Mouse (Mus musculus) lung, embryonic 16.5 days (tissue): Measurements from ENCODE around the gene Lrp10. TPM values are rescaled to one million over a fixed set of nuclear protein-coding genes. Genes with fewer than 3 reads are reported as not detected.

Experiments
- ATAC-seq: fragments of 200-750 bp; cut with Nextera tagmentation; 2 replicates; pipeline ENCODE4 v1.8.0; 2017; ENCODE audit warnings: low read depth, mild to moderate bottlenecking, moderate library complexity
- H3K27ac ChIP-seq: fragments of 300-500 bp; sonication (generic); 2 replicates; pipeline ENCODE4 v1.5.1; 2014; ENCODE audit warnings: mild to moderate bottlenecking, control low read depth, low read length
- H3K27me3 ChIP-seq: fragments of 300-500 bp; sonication (generic); 2 replicates; pipeline ENCODE4 v1.6.1; 2014; ENCODE audit warnings: low read depth, low read length, mixed read lengths; ENCODE audit not compliant: control insufficient read depth, insufficient read depth
- H3K36me3 ChIP-seq: fragments of 300-500 bp; sonication (generic); 2 replicates; pipeline ENCODE4 v1.6.1; 2014; ENCODE audit warnings: low read length; ENCODE audit not compliant: control insufficient read depth, insufficient read depth
- H3K4me1 ChIP-seq: fragments of 300-500 bp; sonication (generic); replicated peaks from 2 replicates; pipeline ENCODE4 v1.6.1; 2014; ENCODE audit warnings: low read length, mixed read lengths; ENCODE audit not compliant: control insufficient read depth, insufficient read depth
- H3K4me2 ChIP-seq: fragments of 300-500 bp; sonication (generic); 2 replicates; pipeline ENCODE4 v1.6.1; 2014; ENCODE audit warnings: low read depth, low read length, control low read depth
- H3K4me3 ChIP-seq: fragments of 300-500 bp; sonication (generic); 2 replicates; pipeline ENCODE4 v1.5.1; 2014; ENCODE audit warnings: mild to moderate bottlenecking, low read length, control low read depth
- H3K9ac ChIP-seq: fragments of 300-500 bp; sonication (generic); 2 replicates; pipeline ENCODE4 v1.6.1; 2014; ENCODE audit warnings: low read length, control low read depth
- H3K9me3 ChIP-seq: fragments of 300-500 bp; sonication (generic); 2 replicates; pipeline ENCODE4 v1.6.1; 2016; ENCODE audit warnings: low read length; ENCODE audit not compliant: control insufficient read depth
- WGBS: fragments of 180-500 bp; shearing (Covaris S2); extraction: QIAGEN DNeasy Blood & Tissue Kit; methylation state at CpG from one replicate; pipeline ENCODE4 v1.1.7; 2014; 5-methylcytosine and 5-hydroxymethylcytosine counted together
- polyA plus RNA-seq: library from polyadenylated mRNA; unstranded; fragments of >200 nt; fragmentation: Nextera tagmentation; extraction: Ambion mirVana; gene quantifications from 2 replicates; pipeline ENCODE4 v1.2.1, GENCODE M21; 2015

Lrp10 gene
- polyA plus RNA-seq, 1 experiment from 2014 or later = 61.9 TPM

DNA sequence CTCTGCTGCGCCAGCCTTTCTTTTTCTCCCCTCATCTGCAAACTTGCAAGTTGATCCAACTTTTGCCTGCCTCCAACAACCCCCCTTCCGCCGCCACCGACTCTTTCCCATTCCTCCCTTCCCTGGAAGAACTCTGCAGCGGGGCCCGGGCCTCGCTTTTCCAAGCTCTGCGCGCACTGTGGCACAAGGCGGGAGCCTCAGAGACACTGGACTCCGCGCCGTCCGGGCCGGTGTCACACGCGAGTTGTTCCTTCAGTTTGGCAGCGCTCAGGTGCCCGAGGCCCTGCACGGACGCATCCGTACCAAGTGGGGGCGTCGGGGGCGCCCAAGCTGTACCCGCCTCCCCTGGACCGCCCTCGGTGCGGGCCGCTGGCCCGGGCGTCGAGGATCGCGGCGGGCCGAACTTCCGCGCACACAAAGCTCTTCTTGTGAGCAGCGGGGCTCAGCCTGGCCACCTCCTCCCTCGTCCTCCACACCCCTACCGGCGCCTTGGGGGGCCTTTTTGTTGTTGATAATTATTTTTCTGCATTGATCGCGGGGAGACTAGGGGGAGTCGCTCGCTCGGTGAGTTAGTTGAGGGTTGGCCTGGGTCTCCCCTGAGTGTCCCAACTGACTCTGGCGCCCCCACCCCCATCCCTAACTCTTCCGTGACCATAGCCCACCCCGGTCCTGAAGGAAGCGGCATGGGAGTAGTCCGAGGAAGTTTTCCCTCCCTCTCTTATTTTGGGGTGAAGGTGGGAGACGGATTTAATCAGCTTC lies 31.7 kb upstream of the Lrp10 start:
- Histone ChIP-seq H3K27me3 (no peaks in the 10 kb centered on the region), H3K4me2 (peak overlapping the region; percentile 88), H3K9ac (peak overlapping the region; percentile 91), H3K4me3 (peak overlapping the region; percentile 89), H3K27ac (peak overlapping the region; percentile 99), H3K36me3 (peaks cover 14% of the 10 kb centered on the region), H3K4me1 (peaks cover 53% of the 10 kb centered on the region), H3K9me3 (no peaks in the 10 kb centered on the region)
- ATAC-seq = peak; percentile 24; the same call in 1 of the 2 replicates
- under 1% methylated on average over 53 of the region's 54 CpGs for WGBS

DNA sequence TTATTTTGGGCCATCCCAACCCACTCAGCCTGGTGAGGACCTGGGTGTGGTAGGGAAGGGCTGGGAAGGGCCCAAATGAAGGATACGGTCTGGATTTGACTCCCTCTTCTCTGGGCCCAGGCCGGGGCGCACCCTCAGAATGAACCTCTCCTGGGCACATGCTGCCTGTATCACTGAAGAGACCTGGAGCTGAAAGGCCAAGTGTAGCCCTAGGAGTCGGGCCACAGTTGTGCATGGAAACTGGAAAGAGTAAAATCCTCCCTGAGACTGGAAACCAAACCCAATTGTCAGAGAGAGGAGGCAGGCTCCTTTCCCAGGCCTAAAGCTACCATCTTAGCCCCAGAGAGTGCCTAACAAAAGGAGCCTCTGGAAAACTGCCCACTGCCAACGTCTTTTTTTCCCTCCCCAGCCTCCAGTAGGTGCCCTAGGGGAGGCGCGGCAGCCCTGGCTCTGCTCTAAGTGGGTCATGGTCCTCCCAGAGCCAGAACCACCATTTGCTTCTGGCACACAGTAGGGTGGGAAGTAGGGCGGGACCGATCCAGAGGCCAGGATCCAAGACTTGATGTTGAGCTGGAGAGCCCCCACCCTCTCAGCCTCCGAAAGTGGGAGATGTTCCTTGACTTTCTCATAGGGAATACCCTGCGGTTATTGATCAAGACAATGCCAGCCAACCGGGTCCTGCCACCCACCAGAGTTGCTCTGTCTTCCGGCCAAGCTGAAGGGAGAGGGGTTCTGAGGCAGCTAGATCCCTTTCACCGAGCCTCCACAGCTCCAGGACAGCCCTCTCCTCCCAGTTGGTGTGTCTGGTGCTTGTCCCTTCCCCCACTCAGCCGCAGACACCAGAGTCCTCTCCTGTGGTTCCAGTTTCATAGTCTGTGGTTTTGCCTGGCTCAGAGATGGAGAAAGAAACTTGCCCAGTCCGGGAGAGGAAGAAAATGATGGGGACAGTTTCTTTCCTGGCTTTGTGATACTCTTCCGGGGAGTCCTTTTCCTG lies 30.8 kb upstream of the Lrp10 start:
- Histone ChIP-seq H3K4me3 (peak overlapping the region; percentile 89), H3K9ac (peak overlapping the region; percentile 91), H3K27ac (peak overlapping the region; percentile 99), H3K4me1 (peaks cover 45% of the 10 kb centered on the region), H3K9me3 (no peaks in the 10 kb centered on the region), H3K27me3 (no peaks in the 10 kb centered on the region), H3K4me2 (peak overlapping the region; percentile 88), H3K36me3 (peaks cover 20% of the 10 kb centered on the region)
- WGBS = 16% methylated on average over 17 of the region's 17 CpGs
- ATAC-seq = 0 out of 2 replicates have a peak, but pooled peaks have one; percentile 13

DNA sequence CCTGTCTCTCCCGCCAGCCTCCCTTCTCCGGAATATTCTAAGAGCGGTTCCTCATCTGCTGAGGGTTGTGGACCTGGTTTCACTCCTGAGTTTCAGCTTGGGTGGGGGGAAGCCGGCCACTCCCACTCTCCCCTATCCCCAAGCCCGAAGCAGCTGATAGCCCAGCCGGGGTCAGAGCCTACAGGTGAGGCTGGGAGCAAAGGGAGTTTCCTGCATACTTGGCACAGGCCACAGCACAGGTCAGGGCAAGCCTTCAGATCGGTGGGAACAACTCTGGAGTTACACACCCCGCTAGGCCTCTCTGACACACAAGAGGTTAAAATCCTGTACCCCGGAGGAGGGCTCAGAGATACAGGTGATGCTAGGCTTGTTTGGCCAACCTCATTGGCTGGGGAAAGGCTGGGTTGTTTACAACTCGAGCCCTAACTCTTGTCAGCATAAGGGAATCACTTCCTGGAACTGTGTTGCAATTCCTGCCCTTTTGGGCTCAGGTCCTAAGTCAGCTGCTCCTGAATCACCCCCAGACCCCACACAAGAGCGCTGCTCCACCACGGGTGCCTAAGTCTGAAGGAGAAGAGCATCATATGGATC lies 29.9 kb upstream of the Lrp10 start:
- H3K4me1 ChIP-seq = peaks cover 38% of the 10 kb centered on the region
- H3K27me3 ChIP-seq = no peaks in the 10 kb centered on the region
- H3K27ac ChIP-seq = no peak overlapping the region; the same call in 1 of the 2 replicates
- H3K4me2 ChIP-seq = peak overlapping the region; percentile 88
- H3K36me3 ChIP-seq = peaks cover 28% of the 10 kb centered on the region
- no peak for ATAC-seq
- no peaks in the 10 kb centered on the region for H3K9me3 ChIP-seq
- WGBS = 40% methylated on average over 12 of the region's 12 CpGs
- peak overlapping the region; percentile 91 for H3K9ac ChIP-seq
- peak overlapping the region; percentile 89 for H3K4me3 ChIP-seq

DNA sequence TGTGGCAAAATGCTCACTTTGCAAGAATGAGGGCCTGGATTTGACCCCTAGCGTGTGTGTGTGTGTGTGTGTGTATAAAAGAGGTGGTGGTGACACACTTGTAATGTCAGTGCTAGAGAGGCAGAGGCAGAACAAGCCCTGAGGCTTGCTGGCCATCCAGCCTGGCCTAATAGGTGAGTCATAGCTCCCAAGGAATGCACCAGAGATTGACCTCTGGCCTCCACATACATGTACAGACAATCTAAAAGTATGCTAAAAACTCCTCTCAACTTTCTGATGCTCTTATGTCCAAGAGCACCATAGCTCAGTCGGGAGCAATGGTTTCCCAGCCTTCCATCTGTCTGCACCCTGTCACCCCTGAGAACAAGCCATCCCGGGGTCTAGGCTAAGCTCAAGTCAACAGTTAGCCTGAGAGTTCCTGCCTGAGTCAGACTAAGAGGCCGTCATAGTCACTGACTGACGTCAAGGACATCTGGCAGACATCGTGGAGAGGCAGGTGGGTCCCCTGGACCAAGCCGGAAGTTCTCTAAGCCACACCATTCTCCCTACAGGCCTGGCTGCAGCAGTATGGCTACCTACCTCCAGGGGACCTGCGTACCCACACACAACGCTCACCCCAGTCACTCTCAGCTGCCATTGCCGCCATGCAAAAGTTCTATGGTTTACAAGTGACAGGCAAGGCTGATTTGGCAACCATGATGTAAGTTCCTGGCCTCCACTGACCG lies 28.6 kb upstream of the Lrp10 start:
- H3K9me3 ChIP-seq = no peaks in the 10 kb centered on the region
- H3K4me2 ChIP-seq = no peak overlapping the region
- no peak overlapping the region for H3K27ac ChIP-seq
- H3K9ac ChIP-seq = no peak overlapping the region
- peaks cover 25% of the 10 kb centered on the region for H3K4me1 ChIP-seq
- H3K27me3 ChIP-seq = no peaks in the 10 kb centered on the region
- ATAC-seq = no peak
- WGBS = 70% methylated on average over 11 of the region's 11 CpGs
- no peak overlapping the region for H3K4me3 ChIP-seq
- peaks cover 42% of the 10 kb centered on the region for H3K36me3 ChIP-seq

DNA sequence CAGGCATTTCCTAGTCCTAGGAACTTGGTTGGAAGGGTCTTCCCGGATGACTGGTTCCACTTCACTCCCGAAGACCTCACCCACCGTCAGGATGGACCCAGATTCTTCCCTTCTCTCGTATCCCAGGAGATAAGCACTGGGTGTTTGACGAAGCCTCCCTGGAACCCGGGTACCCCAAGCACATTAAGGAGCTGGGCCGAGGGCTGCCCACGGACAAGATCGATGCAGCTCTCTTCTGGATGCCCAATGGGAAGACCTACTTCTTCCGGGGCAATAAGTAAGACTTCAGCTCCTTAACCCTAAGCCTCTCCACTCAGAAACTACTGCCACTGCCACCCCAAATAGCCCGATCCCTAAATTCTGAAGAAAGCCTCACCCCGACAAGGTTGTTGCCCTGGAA lies 24.8 kb upstream of the Lrp10 start:
- no peak for ATAC-seq
- no peak overlapping the region for H3K4me3 ChIP-seq
- 81% methylated on average over 12 of the region's 12 CpGs for WGBS
- no peak overlapping the region for H3K27ac ChIP-seq
- no peak overlapping the region for H3K4me2 ChIP-seq
- H3K27me3 ChIP-seq = no peaks in the 10 kb centered on the region
- H3K9me3 ChIP-seq = no peaks in the 10 kb centered on the region
- no peak overlapping the region for H3K9ac ChIP-seq
- peaks cover 43% of the 10 kb centered on the region for H3K36me3 ChIP-seq
- H3K4me1 ChIP-seq = peaks cover 15% of the 10 kb centered on the region

DNA sequence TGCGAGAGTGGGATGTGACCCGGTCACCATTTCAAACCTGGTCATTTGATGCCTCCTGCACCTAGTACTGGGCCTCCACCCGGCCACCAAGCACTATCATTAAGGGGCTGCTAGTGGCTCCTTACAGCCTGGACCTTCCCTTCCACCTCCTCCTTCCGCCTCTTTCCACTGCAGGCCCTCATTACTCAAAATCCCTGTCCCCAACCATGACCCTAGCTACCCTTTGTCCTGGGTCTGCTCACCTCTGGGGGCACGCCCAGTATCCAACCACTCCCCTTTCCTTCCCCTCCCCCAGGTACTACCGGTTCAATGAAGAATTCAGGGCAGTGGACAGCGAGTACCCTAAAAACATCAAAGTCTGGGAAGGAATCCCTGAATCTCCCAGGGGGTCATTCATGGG lies 24.3 kb upstream of the Lrp10 start:
- H3K4me2 ChIP-seq = no peak overlapping the region

DNA sequence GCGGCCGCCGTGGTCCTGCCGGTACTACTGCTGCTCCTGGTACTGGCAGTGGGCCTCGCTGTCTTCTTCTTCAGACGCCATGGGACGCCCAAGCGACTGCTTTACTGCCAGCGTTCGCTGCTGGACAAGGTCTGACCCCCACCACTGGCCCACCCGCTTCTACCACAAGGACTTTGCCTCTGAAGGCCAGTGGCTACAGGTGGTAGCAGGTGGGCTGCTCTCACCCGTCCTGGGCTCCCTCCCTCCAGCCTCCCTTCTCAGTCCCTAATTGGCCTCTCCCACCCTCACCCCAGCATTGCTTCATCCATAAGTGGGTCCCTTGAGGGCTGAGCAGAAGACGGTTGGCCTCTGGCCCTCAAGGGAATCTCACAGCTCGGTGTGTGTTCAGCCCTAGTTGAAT lies 23.4 kb upstream of the Lrp10 start:
- Histone ChIP-seq H3K4me2 (no peak overlapping the region), H3K4me3 (no peak overlapping the region), H3K27ac (no peak overlapping the region), H3K9ac (no peak overlapping the region), H3K36me3 (peaks cover 42% of the 10 kb centered on the region), H3K4me1 (peaks cover 8% of the 10 kb centered on the region; the same call in 1 of the 2 replicates), H3K9me3 (no peaks in the 10 kb centered on the region), H3K27me3 (no peaks in the 10 kb centered on the region)
- WGBS = 83% methylated on average over 14 of the region's 14 CpGs
- ATAC-seq = no peak

More for the DNA sequence above, 24.3 kb upstream of the Lrp10 start:
- no peak overlapping the region for H3K9ac ChIP-seq
- 63% methylated on average over 7 of the region's 7 CpGs for WGBS
- H3K27me3 ChIP-seq = no peaks in the 10 kb centered on the region
- H3K27ac ChIP-seq = no peak overlapping the region
- no peak for ATAC-seq
- peaks cover 12% of the 10 kb centered on the region; the same call in 1 of the 2 replicates for H3K4me1 ChIP-seq
- H3K36me3 ChIP-seq = peaks cover 43% of the 10 kb centered on the region
- H3K4me3 ChIP-seq = no peak overlapping the region
- no peaks in the 10 kb centered on the region for H3K9me3 ChIP-seq

DNA sequence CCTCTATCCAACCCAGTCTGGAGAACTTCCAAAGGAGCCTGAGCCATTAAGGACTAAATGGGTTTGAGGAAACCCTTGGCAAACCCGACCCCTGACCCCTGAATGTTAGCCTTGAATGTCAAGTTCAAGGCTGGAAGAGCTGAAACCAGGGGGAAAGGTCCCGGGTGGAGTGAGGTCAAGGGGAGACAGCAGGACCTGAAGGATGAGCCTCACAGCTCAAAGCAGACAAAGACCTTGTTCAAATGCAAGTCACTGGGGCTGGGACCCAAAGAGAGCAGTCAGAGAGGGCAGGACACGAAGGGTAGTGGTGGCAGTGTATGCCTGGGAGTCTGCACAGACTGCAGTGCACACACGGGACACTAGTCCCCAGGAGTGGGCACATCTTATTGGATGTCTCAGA lies 22.6 kb upstream of the Lrp10 start:
- no peak overlapping the region for H3K4me2 ChIP-seq
- H3K27me3 ChIP-seq = no peaks in the 10 kb centered on the region
- peaks cover 8% of the 10 kb centered on the region; the same call in 1 of the 2 replicates for H3K4me1 ChIP-seq
- no peaks in the 10 kb centered on the region for H3K9me3 ChIP-seq
- H3K36me3 ChIP-seq = peaks cover 36% of the 10 kb centered on the region
- no peak for ATAC-seq
- WGBS = 74% methylated on average over 4 of the region's 4 CpGs
- H3K9ac ChIP-seq = no peak overlapping the region
- no peak overlapping the region for H3K4me3 ChIP-seq
- no peak overlapping the region for H3K27ac ChIP-seq
